Mouse (Mus musculus): Measurements from ENCODE around the gene Itga5. TPM values are rescaled to one million over a fixed set of nuclear protein-coding genes. Genes with fewer than 3 reads are reported as not detected.

Itga5 gene
- total RNA-seq, 1 experiment from 2014 or later = 11.7 TPM

GRCm38 (mm10) chr15:103323070-103323454, 43.5 kb downstream of the Itga5 start:
- ATAC-seq (replicated peaks in 1 of 2; ENCODE audit: insufficient read depth in 1 of 2, low FRiP score in 2 of 2, low TSS enrichment in 1 of 2, low read depth in 1 of 2, poor library complexity in 2 of 2, severe bottlenecking in 2 of 2) = no peak

DNA sequence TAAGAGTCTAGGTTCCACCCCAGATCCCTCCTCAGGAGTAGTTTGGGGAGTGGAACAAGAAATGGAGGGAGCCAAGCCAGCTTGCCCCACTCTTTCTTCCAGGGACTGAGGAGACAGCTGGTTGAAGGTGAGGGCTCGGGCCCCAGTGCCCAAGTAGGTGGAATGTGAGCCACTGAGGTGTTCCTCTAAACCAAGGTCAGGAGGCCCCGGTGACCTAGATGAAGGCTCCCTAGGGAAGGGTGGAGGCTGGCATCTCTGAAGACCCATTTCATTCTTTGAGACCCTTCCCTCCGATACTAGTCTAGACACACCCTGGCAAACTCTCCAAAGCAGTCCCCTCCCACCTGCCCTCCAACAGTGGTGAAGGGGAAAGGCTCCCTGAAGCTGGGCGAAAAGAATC, 44.2 kb downstream of the Itga5 start:
- ATAC-seq (replicated peaks in 1 of 2; ENCODE audit: insufficient read depth in 1 of 2, low FRiP score in 2 of 2, low TSS enrichment in 1 of 2, low read depth in 1 of 2, poor library complexity in 2 of 2, severe bottlenecking in 2 of 2) = no peak

DNA sequence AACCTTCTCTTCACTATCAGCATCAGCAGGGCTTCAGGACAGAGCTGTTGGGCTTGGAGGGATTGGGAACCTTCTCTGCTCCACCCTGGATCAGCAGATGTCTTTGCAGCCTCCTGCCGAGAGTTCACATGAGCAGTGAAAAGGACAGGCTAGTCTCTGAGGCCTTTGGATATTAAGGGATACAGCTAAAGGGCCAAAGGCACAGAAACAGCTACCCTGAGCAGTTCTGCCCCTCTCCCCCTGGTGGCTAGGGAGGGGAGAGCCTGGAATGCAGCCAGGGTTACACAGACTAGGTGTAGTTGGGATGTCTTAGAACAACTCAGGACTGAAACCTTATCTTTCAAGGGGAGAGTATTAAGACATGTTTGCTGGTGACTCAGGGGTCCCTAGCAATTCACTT, 45.5 kb downstream of the Itga5 start:
- no peak for ATAC-seq (replicated peaks in 1 of 2; ENCODE audit: insufficient read depth in 1 of 2, low FRiP score in 2 of 2, low TSS enrichment in 1 of 2, low read depth in 1 of 2, poor library complexity in 2 of 2, severe bottlenecking in 2 of 2)

GRCm38 (mm10) chr15:103318201-103318816, 48.3 kb downstream of the Itga5 start:
- ATAC-seq (replicated peaks in 1 of 2; ENCODE audit: insufficient read depth in 1 of 2, low FRiP score in 2 of 2, low TSS enrichment in 1 of 2, low read depth in 1 of 2, poor library complexity in 2 of 2, severe bottlenecking in 2 of 2) = no peak

DNA sequence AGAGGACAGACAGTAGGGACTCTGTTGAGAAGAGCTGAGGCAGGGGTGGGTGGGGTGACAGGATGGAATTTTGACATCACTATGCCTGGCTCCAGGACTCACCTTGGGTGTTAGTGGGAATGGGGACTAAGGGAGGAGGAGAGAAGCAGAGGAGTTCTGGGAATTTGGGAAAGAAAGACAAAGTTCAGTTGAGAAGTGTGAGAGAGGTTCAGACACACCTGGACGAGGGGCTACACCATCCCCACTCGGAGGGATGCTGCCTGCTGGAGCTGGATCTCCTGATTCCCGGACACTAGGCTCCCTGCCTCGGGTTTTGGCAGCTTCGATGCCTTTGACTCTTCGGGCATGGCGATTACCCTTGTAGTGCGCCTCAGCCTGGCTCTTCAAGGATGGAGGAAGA, 48.8 kb downstream of the Itga5 start:
- ATAC-seq (replicated peaks in 1 of 2; ENCODE audit: insufficient read depth in 1 of 2, low FRiP score in 2 of 2, low TSS enrichment in 1 of 2, low read depth in 1 of 2, poor library complexity in 2 of 2, severe bottlenecking in 2 of 2) = no peak

- ATAC-seq (replicated peaks in 1 of 2; ENCODE audit: insufficient read depth in 1 of 2, low FRiP score in 2 of 2, low TSS enrichment in 1 of 2, low read depth in 1 of 2, poor library complexity in 2 of 2, severe bottlenecking in 2 of 2) = no peak
These were observed 49.4 kb downstream of the Itga5 start for GRCm38 (mm10) chr15:103317120-103317519.

DNA sequence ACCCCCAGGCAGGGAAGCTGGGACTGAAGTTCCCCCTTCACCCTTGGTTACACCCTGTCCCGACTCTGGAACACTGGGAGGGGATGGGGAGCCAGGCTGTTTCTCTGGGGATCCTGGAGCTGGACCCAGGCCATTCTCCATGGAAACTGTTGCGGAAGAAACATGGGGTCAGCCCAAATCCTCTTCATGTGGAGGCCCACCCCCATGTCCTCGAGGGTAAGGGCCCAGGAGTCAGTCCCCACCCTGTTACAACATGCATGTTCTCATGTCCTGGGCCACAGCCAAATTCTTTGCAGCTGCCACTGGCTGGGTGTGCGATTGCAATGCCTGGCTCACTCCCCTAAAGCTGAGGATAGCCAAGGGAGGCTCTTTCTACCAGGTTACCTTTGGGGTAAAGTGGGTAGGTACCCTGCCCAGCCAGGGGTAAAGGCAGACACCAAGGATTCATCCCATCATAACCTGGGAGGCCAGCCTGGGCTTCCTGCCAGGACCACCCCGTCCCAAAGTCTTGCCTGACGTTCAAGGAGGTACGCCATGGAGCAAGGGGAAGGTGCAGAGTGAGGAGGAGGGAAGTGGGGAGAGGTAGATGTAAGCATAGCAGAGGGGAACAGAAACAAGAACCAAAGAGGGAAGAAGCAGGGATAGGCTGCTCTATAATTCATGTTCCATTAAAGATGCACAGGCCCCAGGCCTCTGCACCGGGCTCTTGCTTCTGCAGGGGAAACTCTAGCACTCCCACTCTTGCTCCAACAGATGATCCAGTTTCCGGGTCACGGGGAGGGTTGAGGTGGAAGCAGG, 50.4 kb downstream of the Itga5 start:
- ATAC-seq (replicated peaks in 1 of 2; ENCODE audit: insufficient read depth in 1 of 2, low FRiP score in 2 of 2, low TSS enrichment in 1 of 2, low read depth in 1 of 2, poor library complexity in 2 of 2, severe bottlenecking in 2 of 2) = no peak

GRCm38 (mm10) chr15:103315011-103315502, 51.5 kb downstream of the Itga5 start:
- peak in 1 of 2 experiments; percentile 31; a peak in 1 of 4 replicates for ATAC-seq (replicated peaks in 1 of 2; ENCODE audit: insufficient read depth in 1 of 2, low FRiP score in 2 of 2, low TSS enrichment in 1 of 2, low read depth in 1 of 2, poor library complexity in 2 of 2, severe bottlenecking in 2 of 2)

- no peak for ATAC-seq (replicated peaks in 1 of 2; ENCODE audit: insufficient read depth in 1 of 2, low FRiP score in 2 of 2, low TSS enrichment in 1 of 2, low read depth in 1 of 2, poor library complexity in 2 of 2, severe bottlenecking in 2 of 2)
These were observed 52.4 kb downstream of the Itga5 start for GRCm38 (mm10) chr15:103314181-103314580.

GRCm38 (mm10) chr15:103313495-103314095, 53.0 kb downstream of the Itga5 start:
- ATAC-seq (replicated peaks in 1 of 2; ENCODE audit: insufficient read depth in 1 of 2, low FRiP score in 2 of 2, low TSS enrichment in 1 of 2, low read depth in 1 of 2, poor library complexity in 2 of 2, severe bottlenecking in 2 of 2) = 0 out of 4 replicates have a peak, but pooled peaks of 1 of the 2 experiments have one; percentile 38

- ATAC-seq (replicated peaks in 1 of 2; ENCODE audit: insufficient read depth in 1 of 2, low FRiP score in 2 of 2, low TSS enrichment in 1 of 2, low read depth in 1 of 2, poor library complexity in 2 of 2, severe bottlenecking in 2 of 2) = peak; percentile 11 to 13; a peak in 1 of 4 replicates
These were observed 56.1 kb downstream of the Itga5 start, which contains the start of gene Gpr84 for GRCm38 (mm10) chr15:103310365-103310910. Gene Gpr84, minus strand, starts transcription at chr15:103310612.

DNA sequence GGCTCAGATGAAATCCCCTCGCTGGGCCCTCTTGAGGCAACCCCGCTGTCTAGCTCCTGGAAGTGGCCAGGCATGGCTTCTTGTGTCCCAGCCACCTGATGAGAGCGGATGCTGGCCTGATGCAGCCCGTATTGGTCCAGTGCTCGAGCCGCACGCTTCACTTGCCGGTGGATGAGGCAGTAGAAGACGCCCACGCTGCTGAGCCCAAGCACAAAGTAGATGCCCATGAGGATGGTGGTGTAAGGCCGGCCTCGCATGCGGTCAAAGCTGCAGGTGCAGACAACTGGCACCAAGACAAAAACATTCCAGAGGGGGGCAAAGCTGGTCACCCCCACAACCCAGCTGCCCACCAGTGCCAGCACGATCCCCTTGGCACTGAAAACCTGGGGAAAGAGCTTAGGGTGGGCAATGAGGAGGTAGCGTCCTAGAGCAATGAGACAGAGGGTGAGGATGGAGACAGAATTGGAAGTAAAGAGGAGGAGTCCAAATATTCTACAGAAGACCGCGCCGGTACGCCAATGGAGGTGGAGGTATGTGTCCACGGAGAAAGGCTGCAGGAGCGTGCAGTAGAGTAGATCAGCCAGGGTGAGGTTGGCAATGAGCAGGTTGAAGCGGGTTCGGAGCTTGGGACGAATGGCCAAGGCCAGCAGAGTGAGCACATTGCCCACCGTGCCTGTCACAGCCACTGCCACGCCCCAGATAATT, 57.5 kb downstream of the Itga5 start:
- no peak for ATAC-seq (replicated peaks in 1 of 2; ENCODE audit: insufficient read depth in 1 of 2, low FRiP score in 2 of 2, low TSS enrichment in 1 of 2, low read depth in 1 of 2, poor library complexity in 2 of 2, severe bottlenecking in 2 of 2)

DNA sequence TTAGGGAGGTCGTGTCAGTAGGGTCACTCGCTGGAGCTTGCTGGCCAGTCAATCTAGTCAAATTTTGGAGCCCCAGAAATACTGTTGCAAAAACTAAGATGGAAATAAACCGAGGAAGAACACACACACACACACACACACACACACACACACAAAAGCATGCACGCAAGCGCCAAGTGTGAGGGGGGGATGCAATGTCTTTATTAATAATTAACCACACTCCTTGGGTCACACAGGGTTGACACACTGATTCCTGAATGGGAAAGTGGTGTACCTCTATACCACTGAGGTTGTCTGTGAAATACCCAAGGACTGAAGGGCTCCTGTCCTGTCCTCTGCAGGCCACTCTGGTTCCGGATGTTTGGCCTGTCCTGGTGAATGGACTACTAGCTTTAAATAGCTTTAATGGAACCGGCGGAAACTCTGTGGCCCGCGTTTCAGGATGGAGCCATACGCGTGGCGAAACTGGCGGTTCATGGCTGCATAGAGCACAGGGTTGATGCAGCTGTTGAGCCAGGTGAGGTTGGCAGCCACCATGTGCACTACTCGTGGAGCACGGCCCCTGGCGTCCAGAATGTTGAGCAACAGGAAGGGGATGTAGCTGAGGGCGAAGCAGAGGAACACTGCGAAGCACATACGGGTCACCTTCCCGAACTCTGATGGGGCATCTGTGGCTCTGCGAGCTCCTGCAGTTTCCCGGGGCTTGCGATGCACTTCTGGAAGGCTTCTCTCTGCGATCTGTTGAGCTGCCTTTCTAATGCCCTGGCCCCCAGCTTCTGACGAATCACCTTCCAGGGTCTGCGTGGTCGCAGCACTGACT, 58.3 kb downstream of the Itga5 start:
- peak in 1 of 2 experiments; percentile 15; a peak in 1 of 4 replicates for ATAC-seq (replicated peaks in 1 of 2; ENCODE audit: insufficient read depth in 1 of 2, low FRiP score in 2 of 2, low TSS enrichment in 1 of 2, low read depth in 1 of 2, poor library complexity in 2 of 2, severe bottlenecking in 2 of 2)

DNA sequence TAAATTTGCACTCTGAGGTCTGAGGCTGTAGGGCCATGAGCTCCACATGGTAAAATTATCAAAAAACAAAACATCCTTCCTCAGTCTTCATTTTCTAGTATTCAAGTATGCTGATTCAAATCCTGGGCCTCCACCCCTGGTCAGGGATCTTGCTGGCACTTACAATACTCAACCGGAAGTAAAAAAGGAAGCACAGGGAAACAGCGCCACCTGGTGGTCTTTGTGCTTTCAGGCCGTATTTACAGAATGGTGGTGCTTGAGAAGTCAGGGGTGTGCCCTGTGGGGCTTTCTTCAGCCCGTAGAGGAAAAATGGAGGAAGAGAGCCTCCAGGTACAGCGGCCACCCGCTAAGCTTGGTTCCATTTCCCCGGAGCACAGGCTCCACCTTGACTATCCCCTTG, 59.4 kb downstream of the Itga5 start:
- peak; percentile 39 to 54 for ATAC-seq (replicated peaks in 1 of 2; ENCODE audit: insufficient read depth in 1 of 2, low FRiP score in 2 of 2, low TSS enrichment in 1 of 2, low read depth in 1 of 2, poor library complexity in 2 of 2, severe bottlenecking in 2 of 2)

- ATAC-seq (replicated peaks in 1 of 2; ENCODE audit: insufficient read depth in 1 of 2, low FRiP score in 2 of 2, low TSS enrichment in 1 of 2, low read depth in 1 of 2, poor library complexity in 2 of 2, severe bottlenecking in 2 of 2) = no peak
These were observed 60.5 kb downstream of the Itga5 start for GRCm38 (mm10) chr15:103305792-103306645.
